Mouse (Mus musculus): ENCODE results near the gene Id2. TPM values are rescaled to one million over a fixed set of nuclear protein-coding genes. Genes with fewer than 3 reads are reported as not detected.

Gene Id2
- total RNA-seq, 1 experiment: 14.5 TPM

GRCm38 (mm10) chr12:25095538-25095937 is 1.4 kb downstream of the Id2 start:
- no peak overlapping the region for H3K27ac ChIP-seq (ENCODE audit: insufficient read depth, low read depth, low read length, poor library complexity, severe bottlenecking)
- H3K9ac ChIP-seq (ENCODE audit: insufficient read depth, low read depth, low read length, poor library complexity, severe bottlenecking): peak overlapping the region; percentile 19; the same call in 1 of the 2 replicates
- peaks cover 2 to 10% of the 10 kb centered on the region in 2 experiments; a peak in 3 of 4 replicates for H3K4me1 ChIP-seq (ENCODE audit: control insufficient read depth in 2 of 2, insufficient read depth in 2 of 2, low read length in 2 of 2, poor library complexity in 1 of 2)

GRCm38 (mm10) chr12:25094621-25095521 is 2.1 kb downstream of the Id2 start:
- Histone ChIP-seq H3K9ac (ENCODE audit: insufficient read depth, low read depth, low read length, poor library complexity, severe bottlenecking) (no peak overlapping the region), H3K9me3 (ENCODE audit: control insufficient read depth, insufficient read depth, low read depth, low read length) (no peaks in the 10 kb centered on the region), H3K4me3 (ENCODE audit: insufficient read depth in 1 of 2, low read depth in 1 of 2, low read length in 2 of 2, poor library complexity in 1 of 2, severe bottlenecking in 1 of 2) (peak overlapping the region; percentile 62 to 76), H3K36me3 (ENCODE audit: control insufficient read depth, insufficient read depth, low read length, poor library complexity, severe bottlenecking) (no peaks in the 10 kb centered on the region), H3K27ac (ENCODE audit: insufficient read depth, low read depth, low read length, poor library complexity, severe bottlenecking) (no peak overlapping the region), H3K4me1 (ENCODE audit: control insufficient read depth in 2 of 2, insufficient read depth in 2 of 2, low read length in 2 of 2, poor library complexity in 1 of 2) (peaks cover 2 to 10% of the 10 kb centered on the region in 2 experiments; a peak in 3 of 4 replicates)
- TF ChIP-seq ZNF384 (IDR thresholded peaks at IDR 0.05; ENCODE audit: low read depth, low read length): no peak
- no peak for TF ChIP-seq MAFK (IDR thresholded peaks at IDR 0.05; ENCODE audit: insufficient read depth, low read depth, low read length)
- TF ChIP-seq ZC3H11A (IDR thresholded peaks at IDR 0.05; ENCODE audit: borderline replicate concordance, low read depth, low read length): no peak
- no peak for TF ChIP-seq HCFC1 (IDR thresholded peaks at IDR 0.05; ENCODE audit: borderline replicate concordance, insufficient read depth, low read length)
- TF ChIP-seq CHD2 (IDR thresholded peaks at IDR 0.05; ENCODE audit: low read depth, low read length): no peak
- DNase-seq (ENCODE audit: low read depth, low spot score): no peak
- in situ Hi-C loops (cut with MboI; ENCODE audit: low sequenced_read_pairs in 2 of 2, unreplicated experiment in 2 of 2): loop anchor here in 1 of 2 experiments (25.0 kb wide), 3 partner anchors 317 to 1192 kb away; no protein-coding TSS in a partner anchor

More at GRCm38 (mm10) chr12:25095538-25095937, 1.4 kb downstream of the Id2 start:
- Histone ChIP-seq H3K9me3 (ENCODE audit: control insufficient read depth, insufficient read depth, low read depth, low read length) (no peaks in the 10 kb centered on the region), H3K4me3 (ENCODE audit: insufficient read depth in 1 of 2, low read depth in 1 of 2, low read length in 2 of 2, poor library complexity in 1 of 2, severe bottlenecking in 1 of 2) (peak overlapping the region; percentile 62 to 76), H3K36me3 (ENCODE audit: control insufficient read depth, insufficient read depth, low read length, poor library complexity, severe bottlenecking) (no peaks in the 10 kb centered on the region)
- in situ Hi-C loops (cut with MboI; ENCODE audit: low sequenced_read_pairs in 2 of 2, unreplicated experiment in 2 of 2): loop anchor here in 1 of 2 experiments (25.0 kb wide), 3 partner anchors 317 to 1192 kb away; no protein-coding TSS in a partner anchor
- DNase-seq (ENCODE audit: low read depth, low spot score): no peak
- TF ChIP-seq ZNF384 (IDR thresholded peaks at IDR 0.05; ENCODE audit: low read depth, low read length) (no peak), HCFC1 (IDR thresholded peaks at IDR 0.05; ENCODE audit: borderline replicate concordance, insufficient read depth, low read length) (no peak), MAFK (IDR thresholded peaks at IDR 0.05; ENCODE audit: insufficient read depth, low read depth, low read length) (no peak), CHD2 (IDR thresholded peaks at IDR 0.05; ENCODE audit: low read depth, low read length) (no peak), ZC3H11A (IDR thresholded peaks at IDR 0.05; ENCODE audit: borderline replicate concordance, low read depth, low read length) (no peak)

- Histone ChIP-seq H3K9me3 (ENCODE audit: control insufficient read depth, insufficient read depth, low read depth, low read length) (no peaks in the 10 kb centered on the region), H3K4me1 (ENCODE audit: control insufficient read depth in 2 of 2, insufficient read depth in 2 of 2, low read length in 2 of 2, poor library complexity in 1 of 2) (peaks cover 2 to 10% of the 10 kb centered on the region in 2 experiments; a peak in 2 of 4 replicates), H3K9ac (ENCODE audit: insufficient read depth, low read depth, low read length, poor library complexity, severe bottlenecking) (no peak overlapping the region), H3K36me3 (ENCODE audit: control insufficient read depth, insufficient read depth, low read length, poor library complexity, severe bottlenecking) (no peaks in the 10 kb centered on the region), H3K27ac (ENCODE audit: insufficient read depth, low read depth, low read length, poor library complexity, severe bottlenecking) (no peak overlapping the region), H3K4me3 (ENCODE audit: insufficient read depth in 1 of 2, low read depth in 1 of 2, low read length in 2 of 2, poor library complexity in 1 of 2, severe bottlenecking in 1 of 2) (peak overlapping the region in 1 of 2 experiments; percentile 84; a peak in 1 of 4 replicates)
- in situ Hi-C loops (cut with MboI; ENCODE audit: low sequenced_read_pairs in 2 of 2, unreplicated experiment in 2 of 2): loop anchor here in 1 of 2 experiments (25.0 kb wide), 3 partner anchors 319 to 1194 kb away; no protein-coding TSS in a partner anchor
- no peak for DNase-seq (ENCODE audit: low read depth, low spot score)
- TF ChIP-seq ZC3H11A (IDR thresholded peaks at IDR 0.05; ENCODE audit: borderline replicate concordance, low read depth, low read length): no peak
- no peak for TF ChIP-seq CHD2 (IDR thresholded peaks at IDR 0.05; ENCODE audit: low read depth, low read length)
- TF ChIP-seq HCFC1 (IDR thresholded peaks at IDR 0.05; ENCODE audit: borderline replicate concordance, insufficient read depth, low read length): no peak
- TF ChIP-seq ZNF384 (IDR thresholded peaks at IDR 0.05; ENCODE audit: low read depth, low read length): no peak
- no peak for TF ChIP-seq MAFK (IDR thresholded peaks at IDR 0.05; ENCODE audit: insufficient read depth, low read depth, low read length)
These were observed 3.6 kb downstream of the Id2 start for GRCm38 (mm10) chr12:25093241-25093774.

- no peak for DNase-seq (ENCODE audit: low read depth, low spot score)
- Histone ChIP-seq H3K27ac (ENCODE audit: insufficient read depth, low read depth, low read length, poor library complexity, severe bottlenecking) (no peak overlapping the region), H3K4me1 (ENCODE audit: control insufficient read depth in 2 of 2, insufficient read depth in 2 of 2, low read length in 2 of 2, poor library complexity in 1 of 2) (peaks cover 2 to 6% of the 10 kb centered on the region in 2 experiments; a peak in 2 of 4 replicates), H3K9me3 (ENCODE audit: control insufficient read depth, insufficient read depth, low read depth, low read length) (no peaks in the 10 kb centered on the region), H3K9ac (ENCODE audit: insufficient read depth, low read depth, low read length, poor library complexity, severe bottlenecking) (no peak overlapping the region), H3K36me3 (ENCODE audit: control insufficient read depth, insufficient read depth, low read length, poor library complexity, severe bottlenecking) (no peaks in the 10 kb centered on the region), H3K4me3 (ENCODE audit: insufficient read depth in 1 of 2, low read depth in 1 of 2, low read length in 2 of 2, poor library complexity in 1 of 2, severe bottlenecking in 1 of 2) (peak overlapping the region; percentile 39 to 84)
- no peak for TF ChIP-seq MAFK (IDR thresholded peaks at IDR 0.05; ENCODE audit: insufficient read depth, low read depth, low read length)
- TF ChIP-seq HCFC1 (IDR thresholded peaks at IDR 0.05; ENCODE audit: borderline replicate concordance, insufficient read depth, low read length): no peak
- TF ChIP-seq ZNF384 (IDR thresholded peaks at IDR 0.05; ENCODE audit: low read depth, low read length): no peak
- no peak for TF ChIP-seq ZC3H11A (IDR thresholded peaks at IDR 0.05; ENCODE audit: borderline replicate concordance, low read depth, low read length)
- no peak for TF ChIP-seq CHD2 (IDR thresholded peaks at IDR 0.05; ENCODE audit: low read depth, low read length)
- in situ Hi-C loops (cut with MboI; ENCODE audit: low sequenced_read_pairs in 2 of 2, unreplicated experiment in 2 of 2): loop anchor here in 1 of 2 experiments (25.0 kb wide), 3 partner anchors 320 to 1195 kb away; no protein-coding TSS in a partner anchor
These were observed 4.2 kb downstream of the Id2 start for GRCm38 (mm10) chr12:25092751-25093211.
